Mouse (Mus musculus) heart, embryonic 14.5 days (tissue): ENCODE data around the gene Stac3. TPM values are rescaled to one million over a fixed set of nuclear protein-coding genes. Genes with fewer than 3 reads are reported as not detected.

Source experiments
- ATAC-seq: fragments of 200-750 bp; cut with Nextera tagmentation; 2 replicates; pipeline ENCODE4 v1.8.0; 2017; ENCODE audit warnings: low read depth, moderate TSS enrichment; ENCODE audit not compliant: insufficient number of reproducible peaks, insufficient read depth, low FRiP score
- H3K27ac ChIP-seq, 2 experiments: fragments of 200-500 bp in 1 of 2; fragments of 300-500 bp in 1 of 2; sonication (generic) in 1 of 2; replicated peaks in 1 of 2; 2 replicates each; pipeline ENCODE4 v1.5.1; 2012 to 2014; ENCODE audit warnings: low read depth in 2 of 2, low read length in 2 of 2, control low read depth in 1 of 2, mild to moderate bottlenecking in 1 of 2, mixed read lengths in 1 of 2; ENCODE audit not compliant: control insufficient read depth in 1 of 2, insufficient read depth in 1 of 2
- H3K27me3 ChIP-seq: fragments of 300-500 bp; sonication (generic); 2 replicates; pipeline ENCODE4 v1.6.1; 2014; ENCODE audit warnings: mild to moderate bottlenecking, low read length, control low read depth; ENCODE audit not compliant: control insufficient read depth, insufficient read depth
- H3K36me3 ChIP-seq: fragments of 300-500 bp; sonication (generic); 2 replicates; pipeline ENCODE4 v1.6.1; 2014; ENCODE audit warnings: mild to moderate bottlenecking, control low read depth, low read length, mixed read lengths; ENCODE audit not compliant: control insufficient read depth, insufficient read depth
- H3K4me1 ChIP-seq, 2 experiments: fragments of 200-500 bp in 1 of 2; fragments of 300-500 bp in 1 of 2; sonication (generic) in 1 of 2; 2 replicates each; pipeline ENCODE4 v1.6.1; 2012 to 2014; ENCODE audit warnings: low read length in 2 of 2, control low read depth in 1 of 2, mixed read lengths in 1 of 2; ENCODE audit not compliant: control insufficient read depth in 2 of 2, insufficient read depth in 2 of 2
- H3K4me2 ChIP-seq: fragments of 300-500 bp; sonication (generic); 2 replicates; pipeline ENCODE4 v1.6.1; 2014; ENCODE audit warnings: mild to moderate bottlenecking, low read length
- H3K4me3 ChIP-seq, 2 experiments: fragments of 200-500 bp in 1 of 2; fragments of 300-500 bp in 1 of 2; sonication (generic) in 1 of 2; 2 replicates each; pipeline ENCODE4 v1.5.1; 2012 to 2014; ENCODE audit warnings: low read length in 2 of 2, mild to moderate bottlenecking in 2 of 2, control low read depth in 1 of 2, low read depth in 1 of 2, moderate library complexity in 1 of 2; ENCODE audit not compliant: control insufficient read depth in 1 of 2, insufficient read depth in 1 of 2
- H3K9ac ChIP-seq: fragments of 300-500 bp; sonication (generic); 2 replicates; pipeline ENCODE4 v1.6.1; 2014; ENCODE audit warnings: mild to moderate bottlenecking, low read length
- H3K9me3 ChIP-seq: fragments of 300-500 bp; sonication (generic); 2 replicates; pipeline ENCODE4 v1.6.1; 2016; ENCODE audit warnings: low read length, control low read depth; ENCODE audit not compliant: control insufficient read depth
- WGBS: fragments of 180-500 bp; shearing (Covaris S2); extraction: QIAGEN DNeasy Blood & Tissue Kit; methylation state at CpG from one replicate; pipeline ENCODE4 v1.1.7; 2014; 5-methylcytosine and 5-hydroxymethylcytosine counted together
- polyA plus RNA-seq: library from polyadenylated mRNA; unstranded; fragments of >200 nt; fragmentation: Nextera tagmentation; extraction: Ambion mirVana; gene quantifications from 2 replicates; pipeline ENCODE4 v1.2.1, GENCODE M21; 2014

Gene Stac3
- polyA plus RNA-seq, 1 experiment from 2014 or later, result 0.31 TPM

GRCm38 (mm10) chr10:127557397-127557796 lies 55.9 kb downstream of the Stac3 start:
- 90% methylated on average over 13 of the region's 13 CpGs for WGBS
- no peaks in the 10 kb centered on the region for H3K4me1 ChIP-seq
- no peaks in the 10 kb centered on the region for H3K9me3 ChIP-seq
- H3K4me3 ChIP-seq, result no peak overlapping the region
- no peak overlapping the region for H3K27ac ChIP-seq
- ATAC-seq, result no peak
- peaks cover 90% of the 10 kb centered on the region for H3K36me3 ChIP-seq
- no peak overlapping the region for H3K9ac ChIP-seq
- H3K27me3 ChIP-seq, result no peaks in the 10 kb centered on the region
- no peak overlapping the region for H3K4me2 ChIP-seq

Other genes starting within 250 kb of the Stac3 start
- gene Kif5a, start 238.3 kb upstream of the Stac3 start, polyA plus RNA-seq, result 0.42 and 1.2 TPM in 2 replicates
- gene Dctn2, start 235.3 kb upstream of the Stac3 start, polyA plus RNA-seq, result 126 and 137 TPM in 2 replicates
- 13.8 and 16.1 TPM in 2 replicates for gene Mbd6, start 212.7 kb upstream of the Stac3 start, polyA plus RNA-seq
- gene Mars, start 189.9 kb upstream of the Stac3 start, polyA plus RNA-seq, result 76.1 and 76.2 TPM in 2 replicates
- 1.3 and 2.4 TPM in 2 replicates for gene Arhgap9, start 179.7 kb upstream of the Stac3 start, polyA plus RNA-seq
- 0.07 and 0.36 TPM in 2 replicates for gene Gli1, start 159.7 kb upstream of the Stac3 start, polyA plus RNA-seq
- gene Inhbe, start 147.3 kb upstream of the Stac3 start, polyA plus RNA-seq, result not detected in 2 replicates
- gene Inhbc, start 131.3 kb upstream of the Stac3 start, polyA plus RNA-seq, result not detected in 2 replicates
- 32.8 and 36.3 TPM in 2 replicates for gene R3hdm2, start 121.4 kb upstream of the Stac3 start, polyA plus RNA-seq
- gene Ndufa4l2, start 13.3 kb downstream of the Stac3 start, polyA plus RNA-seq, result 31.2 and 34.2 TPM in 2 replicates
- 71.7 and 73.0 TPM in 2 replicates for gene Shmt2, start 20.8 kb downstream of the Stac3 start, polyA plus RNA-seq
- gene Nxph4, start 32.9 kb downstream of the Stac3 start, polyA plus RNA-seq, result 0.70 and 0.81 TPM in 2 replicates
- gene Lrp1, start 119.5 kb downstream of the Stac3 start, polyA plus RNA-seq, result 29.4 and 31.2 TPM in 2 replicates
- 25.2 and 25.7 TPM in 2 replicates for gene Stat6, start 141.3 kb downstream of the Stac3 start, polyA plus RNA-seq
- 8.8 and 11.8 TPM in 2 replicates for gene Nemp1, start 165.2 kb downstream of the Stac3 start, polyA plus RNA-seq
- 6.4 and 9.0 TPM in 2 replicates for gene Nab2, start 166.9 kb downstream of the Stac3 start, polyA plus RNA-seq
- 0.12 TPM in 1 of 2 replicates, not detected in the other for gene Myo1a, start 203.5 kb downstream of the Stac3 start, polyA plus RNA-seq
- 1.3 TPM in 1 of 2 replicates, not detected in the other for gene Tac2, start 222.8 kb downstream of the Stac3 start, polyA plus RNA-seq
- 2.3 and 2.6 TPM in 2 replicates for gene Zbtb39, start 237.9 kb downstream of the Stac3 start, polyA plus RNA-seq